Mouse (Mus musculus): ENCODE measurements around the gene Ankrd22. TPM values are rescaled to one million over a fixed set of nuclear protein-coding genes. Genes with fewer than 3 reads are reported as not detected.

The Ankrd22 gene
- polyA plus RNA-seq, 1 experiment from 2014 or later = not detected

- Histone ChIP-seq H3K9ac (ENCODE audit: low read depth, low read length) (no peak overlapping the region), H3K27me3 (ENCODE audit: control insufficient read depth, insufficient read depth, low read depth, low read length) (no peaks in the 10 kb centered on the region), H3K4me3 (ENCODE audit: low read depth, low read length) (no peak overlapping the region), H3K4me1 (ENCODE audit: control insufficient read depth, insufficient read depth, low read length) (no peaks in the 10 kb centered on the region), H3K27ac (ENCODE audit: low read length) (no peak overlapping the region), H3K9me3 (replicated peaks; ENCODE audit: control insufficient read depth, low read length, poor library complexity, severe bottlenecking) (no peaks in the 10 kb centered on the region), H3K36me3 (ENCODE audit: control insufficient read depth, insufficient read depth, low read length) (no peaks in the 10 kb centered on the region), H3K4me2 (ENCODE audit: low read length) (no peak overlapping the region)
- no peak for ATAC-seq
- 73% methylated on average over 3 of the region's 3 CpGs for WGBS
Observed at GRCm38 (mm10) chr19:34089011-34089680, 76.7 kb downstream of the Ankrd22 start.

- H3K4me2 ChIP-seq (ENCODE audit: low read length) = no peak overlapping the region
- no peak overlapping the region for H3K9ac ChIP-seq (ENCODE audit: low read depth, low read length)
Observed at GRCm38 (mm10) chr19:34078130-34078529, 87.7 kb downstream of the Ankrd22 start.

GRCm38 (mm10) chr19:34074239-34074638 lies 91.6 kb downstream of the Ankrd22 start:
- Histone ChIP-seq H3K9ac (ENCODE audit: low read depth, low read length) (no peak overlapping the region), H3K27ac (ENCODE audit: low read length) (no peak overlapping the region)
- no peak for ATAC-seq

More at GRCm38 (mm10) chr19:34078130-34078529, 87.7 kb downstream of the Ankrd22 start:
- Histone ChIP-seq H3K4me3 (ENCODE audit: low read depth, low read length) (no peak overlapping the region), H3K4me1 (ENCODE audit: control insufficient read depth, insufficient read depth, low read length) (no peaks in the 10 kb centered on the region), H3K36me3 (ENCODE audit: control insufficient read depth, insufficient read depth, low read length) (no peaks in the 10 kb centered on the region), H3K27ac (ENCODE audit: low read length) (no peak overlapping the region), H3K27me3 (ENCODE audit: control insufficient read depth, insufficient read depth, low read depth, low read length) (no peaks in the 10 kb centered on the region), H3K9me3 (replicated peaks; ENCODE audit: control insufficient read depth, low read length, poor library complexity, severe bottlenecking) (no peaks in the 10 kb centered on the region)
- WGBS = 87% methylated on average over 2 of the region's 2 CpGs
- ATAC-seq = no peak

More at GRCm38 (mm10) chr19:34074239-34074638, 91.6 kb downstream of the Ankrd22 start:
- Histone ChIP-seq H3K9me3 (replicated peaks; ENCODE audit: control insufficient read depth, low read length, poor library complexity, severe bottlenecking) (no peaks in the 10 kb centered on the region), H3K4me1 (ENCODE audit: control insufficient read depth, insufficient read depth, low read length) (no peaks in the 10 kb centered on the region), H3K4me2 (ENCODE audit: low read length) (no peak overlapping the region), H3K4me3 (ENCODE audit: low read depth, low read length) (no peak overlapping the region), H3K36me3 (ENCODE audit: control insufficient read depth, insufficient read depth, low read length) (no peaks in the 10 kb centered on the region), H3K27me3 (ENCODE audit: control insufficient read depth, insufficient read depth, low read depth, low read length) (no peaks in the 10 kb centered on the region)

Other genes starting within 250 kb of the Ankrd22 start
- gene Lipf, start 204.9 kb downstream of the Ankrd22 start, polyA plus RNA-seq (2015; fragmentation: Nextera tagmentation; extraction: Ambion mirVana) = not detected in 2 replicates
- gene Lipk, start 157.8 kb downstream of the Ankrd22 start, polyA plus RNA-seq (2015; fragmentation: Nextera tagmentation; extraction: Ambion mirVana) = not detected in 2 replicates
- gene Lipn, start 98.7 kb downstream of the Ankrd22 start, polyA plus RNA-seq (2015; fragmentation: Nextera tagmentation; extraction: Ambion mirVana) = not detected in 2 replicates
- gene Lipm, start 65.1 kb downstream of the Ankrd22 start, polyA plus RNA-seq (2015; fragmentation: Nextera tagmentation; extraction: Ambion mirVana) = not detected in 2 replicates
- gene Stambpl1, start 26.2 kb upstream of the Ankrd22 start, polyA plus RNA-seq (2015; fragmentation: Nextera tagmentation; extraction: Ambion mirVana) = 21.0 and 22.8 TPM in 2 replicates
- 11.9 and 12.5 TPM in 2 replicates for gene Acta2, start 89.5 kb upstream of the Ankrd22 start, polyA plus RNA-seq (2015; fragmentation: Nextera tagmentation; extraction: Ambion mirVana)
- 0.60 and 1.5 TPM in 2 replicates for gene Fas, start 124.6 kb upstream of the Ankrd22 start, polyA plus RNA-seq (2015; fragmentation: Nextera tagmentation; extraction: Ambion mirVana)

Data from midbrain, embryonic 16.5 days (tissue).